In the genomic region with DNA sequence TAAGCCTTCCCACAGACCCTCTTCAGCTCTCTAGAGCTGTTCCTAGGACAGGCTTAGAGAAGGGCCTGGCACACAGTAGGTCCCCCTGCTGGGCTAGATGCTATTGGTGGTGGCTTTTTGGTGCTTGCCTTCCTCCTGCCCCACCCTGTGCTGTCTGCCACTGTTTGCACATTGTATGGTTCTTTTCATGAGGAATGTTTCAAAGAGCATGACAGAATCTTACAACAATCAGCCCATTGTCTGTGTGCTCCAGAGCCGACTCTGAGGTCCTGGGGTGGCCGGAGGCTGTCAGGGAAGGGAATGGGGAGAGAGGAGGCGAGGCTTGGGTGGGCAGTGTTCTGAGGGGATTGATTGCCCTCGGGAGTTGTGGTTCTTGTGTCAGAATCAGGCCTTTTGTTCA, we compare ENCODE assay signal across 12 mouse cellular contexts. TPM values are rescaled to one million over a fixed set of nuclear protein-coding genes. Genes with fewer than 3 reads are reported as not detected.
DNase-seq lines count a peak whose midpoint lies in the region; ATAC-seq and TF ChIP-seq lines count a peak whose summit lies in the region.
"Had no signal": no experiment of that assay in that cellular context is flagged by ENCODE, and none has a peak within 500 bp of the region (broad histone marks: within the 10 kb centered on the region; RNA-seq: fewer than 3 reads in every experiment).

No protein-coding gene starts in this region.

- no peak for DNase-seq in limb, embryonic 10.5 days (ENCODE audit: low spot score)
- peak; percentile 60 for DNase-seq in embryonic facial prominence, embryonic 10.5 days (ENCODE audit: low spot score)
- peak; percentile 38 for DNase-seq in stomach, postnatal 0 days (ENCODE audit: low spot score)
- no peak for DNase-seq in lung, postnatal 36 days
- no peak for DNase-seq in testis, postnatal 14 days (ENCODE audit: low spot score)
- DNase-seq in kidney, postnatal 36 days = no peak
- DNase-seq: adrenal gland, adult 2 months; gastrocnemius, postnatal 14 days; liver; right cerebral cortex, postnatal 14 days had no signal

- H3K4me1 ChIP-seq in limb, embryonic 12.5 days (replicated peaks) = 0 out of 2 replicates have a peak, but pooled peaks cover 6% of the 10 kb centered on the region
- H3K4me1 ChIP-seq in limb, embryonic 10.5 days = peaks cover 11% of the 10 kb centered on the region; the same call in 1 of the 2 replicates
- peaks cover 33% of the 10 kb centered on the region for H3K4me1 ChIP-seq in embryonic facial prominence, embryonic 10.5 days
- peaks cover 8% of the 10 kb centered on the region; the same call in 1 of the 2 replicates for H3K4me1 ChIP-seq in intestine, postnatal 0 days (replicated peaks; ENCODE audit: control insufficient read depth, insufficient read depth, low read length)
- H3K4me1 ChIP-seq in stomach, postnatal 0 days (replicated peaks; ENCODE audit: control insufficient read depth, insufficient read depth) = 0 out of 2 replicates have a peak, but pooled peaks cover 3% of the 10 kb centered on the region

- no peak overlapping the region for H3K4me2 ChIP-seq in limb, embryonic 12.5 days
- H3K4me2 ChIP-seq in intestine, postnatal 0 days (replicated peaks; ENCODE audit: low read depth) = no peak overlapping the region
- H3K4me2 ChIP-seq in stomach, postnatal 0 days (replicated peaks; ENCODE audit: low read depth) = no peak overlapping the region

- no peak overlapping the region for H3K4me3 ChIP-seq in limb, embryonic 12.5 days (replicated peaks)
- H3K4me3 ChIP-seq in limb, embryonic 10.5 days = no peak overlapping the region
- H3K4me3 ChIP-seq in embryonic facial prominence, embryonic 10.5 days = peak overlapping the region; percentile 16; the same call in 1 of the 2 replicates
- H3K4me3 ChIP-seq in intestine, postnatal 0 days (ENCODE audit: low read depth, low read length) = no peak overlapping the region
- no peak overlapping the region for H3K4me3 ChIP-seq in stomach, postnatal 0 days (ENCODE audit: low read depth, low read length)

- H3K9me3 ChIP-seq in limb, embryonic 12.5 days = no peaks in the 10 kb centered on the region
- H3K9me3 ChIP-seq in limb, embryonic 10.5 days (replicated peaks) = no peaks in the 10 kb centered on the region
- H3K9me3 ChIP-seq in embryonic facial prominence, embryonic 10.5 days = no peaks in the 10 kb centered on the region
- no peaks in the 10 kb centered on the region for H3K9me3 ChIP-seq in intestine, postnatal 0 days (ENCODE audit: control insufficient read depth)
- no peaks in the 10 kb centered on the region for H3K9me3 ChIP-seq in stomach, postnatal 0 days (ENCODE audit: control insufficient read depth, low read length)

- H3K27me3 ChIP-seq in limb, embryonic 12.5 days = no peaks in the 10 kb centered on the region
- H3K27me3 ChIP-seq in limb, embryonic 10.5 days (ENCODE audit: low read depth, poor library complexity, severe bottlenecking) = no peaks in the 10 kb centered on the region
- no peaks in the 10 kb centered on the region for H3K27me3 ChIP-seq in embryonic facial prominence, embryonic 10.5 days (replicated peaks; ENCODE audit: low read depth, poor library complexity, severe bottlenecking)
- no peaks in the 10 kb centered on the region for H3K27me3 ChIP-seq in intestine, postnatal 0 days (replicated peaks; ENCODE audit: control insufficient read depth, insufficient read depth, low read length)
- H3K27me3 ChIP-seq in stomach, postnatal 0 days (ENCODE audit: control insufficient read depth, insufficient read depth, low read length) = no peaks in the 10 kb centered on the region

- TF ChIP-seq CTCF in intestine, postnatal 0 days (IDR thresholded peaks at IDR 0.05; ENCODE audit: low read depth) = no peak
- peak; percentile 21; the same call in 1 of the 2 replicates for TF ChIP-seq CTCF in stomach, postnatal 0 days (IDR thresholded peaks at IDR 0.05; ENCODE audit: low read depth)

- no peak for TF ChIP-seq EP300 in stomach, postnatal 0 days (optimal IDR thresholded peaks at IDR 0.05)

- no peak for ATAC-seq in limb, embryonic 12.5 days (ENCODE audit: insufficient number of reproducible peaks, insufficient read depth, low FRiP score, low TSS enrichment, low read depth)
- 0 out of 2 replicates have a peak, but pooled peaks have one; percentile 19 for ATAC-seq in intestine, postnatal 0 days
- ATAC-seq in stomach, postnatal 0 days (ENCODE audit: low FRiP score, low TSS enrichment) = peak; percentile 22; the same call in 1 of the 2 replicates

- H3K36me3 ChIP-seq in limb, embryonic 12.5 days = peaks cover 88% of the 10 kb centered on the region
- peaks cover 97% of the 10 kb centered on the region for H3K36me3 ChIP-seq in limb, embryonic 10.5 days
- H3K36me3 ChIP-seq in embryonic facial prominence, embryonic 10.5 days (replicated peaks) = peaks cover 98% of the 10 kb centered on the region
- peaks cover 53% of the 10 kb centered on the region for H3K36me3 ChIP-seq in intestine, postnatal 0 days (ENCODE audit: control insufficient read depth, insufficient read depth)
- H3K36me3 ChIP-seq in stomach, postnatal 0 days (ENCODE audit: control insufficient read depth, insufficient read depth, low read length) = peaks cover 14% of the 10 kb centered on the region

- 71% methylated on average over 4 of the region's 4 CpGs for WGBS in limb, embryonic 12.5 days
- WGBS in limb, embryonic 10.5 days = 70% methylated on average over 4 of the region's 4 CpGs
- 26% methylated on average over 4 of the region's 4 CpGs for WGBS in embryonic facial prominence, embryonic 10.5 days
- 37% methylated on average over 4 of the region's 4 CpGs for WGBS in intestine, postnatal 0 days
- WGBS in stomach, postnatal 0 days = 31% methylated on average over 4 of the region's 4 CpGs

- H3K27ac ChIP-seq in limb, embryonic 12.5 days = peak overlapping the region; percentile 56
- H3K27ac ChIP-seq in limb, embryonic 10.5 days = no peak overlapping the region
- H3K27ac ChIP-seq in embryonic facial prominence, embryonic 10.5 days (replicated peaks) = peak overlapping the region; percentile 65
- H3K27ac ChIP-seq in intestine, postnatal 0 days (ENCODE audit: low read depth, low read length) = peak overlapping the region; percentile 83
- H3K27ac ChIP-seq in stomach, postnatal 0 days (replicated peaks) = peak overlapping the region; percentile 69

- H3K9ac ChIP-seq in limb, embryonic 12.5 days (replicated peaks) = no peak overlapping the region
- no peak overlapping the region for H3K9ac ChIP-seq in intestine, postnatal 0 days (ENCODE audit: low read depth, low read length)
- no peak overlapping the region for H3K9ac ChIP-seq in stomach, postnatal 0 days (ENCODE audit: low read length)

RNA-seq across cellular contexts. Expression of a gene that starts 18.1 kb away (rescaled TPM):
- polyA plus RNA-seq in limb, embryonic 12.5 days (2016; fragmentation: Nextera tagmentation; extraction: Ambion mirVana) = 3.1 and 3.9 TPM in 2 replicates
- 0.90 and 1.6 TPM in 2 replicates for polyA plus RNA-seq in limb, embryonic 10.5 days (2016; fragmentation: Nextera tagmentation; extraction: Ambion mirVana)
- polyA plus RNA-seq in embryonic facial prominence, embryonic 10.5 days (2016; fragmentation: Nextera tagmentation; extraction: Ambion mirVana) = 1.1 and 1.5 TPM in 2 replicates
- 16.6 and 17.8 TPM in 2 replicates for polyA plus RNA-seq in intestine, postnatal 0 days (2015; fragmentation: Nextera tagmentation; extraction: Ambion mirVana)
- polyA plus RNA-seq in stomach, postnatal 0 days (2015; fragmentation: Nextera tagmentation; extraction: Ambion mirVana) = 12.7 and 14.6 TPM in 2 replicates

RNA-seq across cellular contexts. Expression of a gene that starts 23.2 kb away (rescaled TPM):
- 24.7 and 30.6 TPM in 2 replicates for polyA plus RNA-seq in limb, embryonic 12.5 days (2016; fragmentation: Nextera tagmentation; extraction: Ambion mirVana)
- polyA plus RNA-seq in limb, embryonic 10.5 days (2016; fragmentation: Nextera tagmentation; extraction: Ambion mirVana) = 30.4 and 34.6 TPM in 2 replicates
- polyA plus RNA-seq in embryonic facial prominence, embryonic 10.5 days (2016; fragmentation: Nextera tagmentation; extraction: Ambion mirVana) = 27.9 and 30.7 TPM in 2 replicates
- 6.8 and 8.2 TPM in 2 replicates for polyA plus RNA-seq in intestine, postnatal 0 days (2015; fragmentation: Nextera tagmentation; extraction: Ambion mirVana)
- polyA plus RNA-seq in stomach, postnatal 0 days (2015; fragmentation: Nextera tagmentation; extraction: Ambion mirVana) = 7.2 and 8.1 TPM in 2 replicates

RNA-seq across cellular contexts. Expression of a gene that starts 23.4 kb away (rescaled TPM):
- 52.5 and 56.9 TPM in 2 replicates for polyA plus RNA-seq in limb, embryonic 12.5 days (2016; fragmentation: Nextera tagmentation; extraction: Ambion mirVana)
- 47.9 and 52.2 TPM in 2 replicates for polyA plus RNA-seq in limb, embryonic 10.5 days (2016; fragmentation: Nextera tagmentation; extraction: Ambion mirVana)
- 48.4 and 50.8 TPM in 2 replicates for polyA plus RNA-seq in embryonic facial prominence, embryonic 10.5 days (2016; fragmentation: Nextera tagmentation; extraction: Ambion mirVana)
- 27.5 and 28.8 TPM in 2 replicates for polyA plus RNA-seq in intestine, postnatal 0 days (2015; fragmentation: Nextera tagmentation; extraction: Ambion mirVana)
- 23.6 and 27.0 TPM in 2 replicates for polyA plus RNA-seq in stomach, postnatal 0 days (2015; fragmentation: Nextera tagmentation; extraction: Ambion mirVana)

RNA-seq across cellular contexts. Expression of a gene that starts 44.6 kb away (rescaled TPM):
- 1.4 and 2.1 TPM in 2 replicates for polyA plus RNA-seq in limb, embryonic 12.5 days (2016; fragmentation: Nextera tagmentation; extraction: Ambion mirVana)
- 1.0 and 1.1 TPM in 2 replicates for polyA plus RNA-seq in limb, embryonic 10.5 days (2016; fragmentation: Nextera tagmentation; extraction: Ambion mirVana)
- 1.1 and 1.6 TPM in 2 replicates for polyA plus RNA-seq in embryonic facial prominence, embryonic 10.5 days (2016; fragmentation: Nextera tagmentation; extraction: Ambion mirVana)
- polyA plus RNA-seq in intestine, postnatal 0 days (2015; fragmentation: Nextera tagmentation; extraction: Ambion mirVana) = 29.6 and 32.9 TPM in 2 replicates
- 184 and 185 TPM in 2 replicates for polyA plus RNA-seq in stomach, postnatal 0 days (2015; fragmentation: Nextera tagmentation; extraction: Ambion mirVana)
- polyA plus RNA-seq: adrenal gland, adult 2 months had no signal

RNA-seq across cellular contexts. Expression of a gene that starts 56.1 kb away (rescaled TPM):
- polyA plus RNA-seq in limb, embryonic 12.5 days (2016; fragmentation: Nextera tagmentation; extraction: Ambion mirVana) = 181 and 182 TPM in 2 replicates
- 243 and 283 TPM in 2 replicates for polyA plus RNA-seq in limb, embryonic 10.5 days (2016; fragmentation: Nextera tagmentation; extraction: Ambion mirVana)
- 212 and 216 TPM in 2 replicates for polyA plus RNA-seq in embryonic facial prominence, embryonic 10.5 days (2016; fragmentation: Nextera tagmentation; extraction: Ambion mirVana)
- polyA plus RNA-seq in intestine, postnatal 0 days (2015; fragmentation: Nextera tagmentation; extraction: Ambion mirVana) = 387 and 418 TPM in 2 replicates
- polyA plus RNA-seq in stomach, postnatal 0 days (2015; fragmentation: Nextera tagmentation; extraction: Ambion mirVana) = 119 and 126 TPM in 2 replicates

Comparison
In these comparisons a context has a peak if more than half of its experiments do, and no peak if none do; other contexts are left out.
1. DNase-seq: peak in embryonic facial prominence, embryonic 10.5 days (single experiment) and stomach, postnatal 0 days (single experiment); none in limb, embryonic 10.5 days (single experiment), lung, postnatal 36 days (single experiment), testis, postnatal 14 days (single experiment) and kidney, postnatal 36 days (0 of 2).